Mouse (Mus musculus): ENCODE data around the gene Atxn3. TPM values are rescaled to one million over a fixed set of nuclear protein-coding genes. Genes with fewer than 3 reads are reported as not detected.
"Not testable (repeated sequence)": the region's sequence is repeated elsewhere in the genome, so short reads cannot be mapped to it uniquely, and the experiment has no call there.

The Atxn3 gene
- total RNA-seq (2021), result 10 to 100 TPM; 16.4 to 17.2 TPM
- long read RNA-seq, experiment 1, full-length matches to known transcripts, result 10 of 15 reads
- long read RNA-seq, experiment 1, partial matches to known transcripts, result 0 of 15 reads
- long read RNA-seq, experiment 1, other reads (novel, unspliced or antisense), result 5 of 15 reads
- long read RNA-seq, experiment 2, full-length matches to known transcripts, result 3 of 6 reads
- long read RNA-seq, experiment 2, partial matches to known transcripts, result 1 of 6 reads
- long read RNA-seq, experiment 2, other reads (novel, unspliced or antisense), result 2 of 6 reads

DNA sequence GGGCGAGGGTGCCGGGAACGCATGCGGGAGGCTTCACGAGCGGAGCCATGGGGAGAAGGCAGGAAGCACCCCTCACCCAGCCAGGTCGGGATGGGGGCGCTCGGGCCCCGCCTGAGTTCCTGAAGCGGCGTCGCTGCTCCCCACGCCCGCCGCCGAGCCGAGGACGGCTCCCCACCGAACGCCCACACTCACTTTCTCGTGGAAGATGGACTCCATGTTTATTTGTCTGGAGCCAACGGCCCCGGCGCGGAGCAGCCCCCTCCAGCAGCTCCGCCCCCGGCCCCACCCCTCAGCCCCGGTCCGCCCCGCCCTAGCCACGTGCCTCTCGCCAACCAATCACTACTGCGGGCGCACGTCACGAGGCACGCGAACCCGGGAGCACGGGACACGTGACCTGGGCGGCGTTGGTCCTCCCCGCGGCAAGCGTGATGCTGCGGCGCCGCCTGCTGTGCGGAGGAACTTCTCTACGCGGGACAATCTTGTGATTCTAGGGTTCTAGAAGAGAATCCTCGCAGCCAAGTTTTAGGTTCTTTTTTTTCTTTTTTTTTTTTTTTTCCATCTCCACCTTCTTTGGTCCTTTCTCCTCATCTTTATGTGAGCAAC lies at the start of gene Atxn3:
Gene Atxn3, minus strand, starts transcription at position 305 of the 603 bp plus-strand sequence.
- peak; percentile 99 for DNase-seq

DNA sequence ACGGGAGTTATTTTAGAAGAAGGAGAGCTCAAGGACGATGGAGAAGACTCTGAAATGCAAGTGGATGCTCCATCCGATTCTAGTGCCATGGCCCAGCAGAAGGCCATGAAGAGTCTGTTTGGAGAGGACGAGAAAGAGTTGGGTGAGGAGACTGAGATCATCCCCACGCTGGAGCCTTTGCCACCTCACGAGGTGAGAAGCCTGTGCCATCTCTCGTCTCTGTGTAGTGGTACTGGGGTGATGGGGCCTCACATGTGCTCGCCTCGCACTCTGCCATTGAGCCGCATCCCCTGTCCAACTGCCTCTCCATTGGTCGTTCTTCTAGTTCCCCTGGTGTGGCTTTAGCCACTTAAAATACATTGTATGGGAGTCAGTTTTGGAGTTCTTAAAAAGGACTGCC lies 42.7 kb upstream of the Atxn3 start:
- no peak for DNase-seq

DNA sequence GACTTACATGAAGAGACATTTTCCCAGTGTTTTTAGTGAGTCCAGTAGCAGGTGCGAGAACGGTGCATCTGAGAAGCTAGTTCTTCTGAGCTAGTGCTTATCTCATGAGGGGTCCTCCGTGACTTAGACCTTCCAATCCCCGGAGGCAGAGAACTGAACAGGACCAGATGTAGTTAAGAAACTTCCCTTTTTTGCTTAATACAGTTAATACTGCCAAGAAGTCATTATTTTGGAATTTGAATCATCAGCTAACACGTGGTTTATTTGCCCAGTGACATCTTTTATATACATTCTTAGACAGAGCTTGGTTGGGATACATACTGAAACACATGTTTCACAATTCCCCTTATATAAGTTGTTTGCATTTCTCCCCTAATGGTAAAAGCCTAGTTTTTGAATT lies 40.9 kb upstream of the Atxn3 start:
- no peak for DNase-seq

DNA sequence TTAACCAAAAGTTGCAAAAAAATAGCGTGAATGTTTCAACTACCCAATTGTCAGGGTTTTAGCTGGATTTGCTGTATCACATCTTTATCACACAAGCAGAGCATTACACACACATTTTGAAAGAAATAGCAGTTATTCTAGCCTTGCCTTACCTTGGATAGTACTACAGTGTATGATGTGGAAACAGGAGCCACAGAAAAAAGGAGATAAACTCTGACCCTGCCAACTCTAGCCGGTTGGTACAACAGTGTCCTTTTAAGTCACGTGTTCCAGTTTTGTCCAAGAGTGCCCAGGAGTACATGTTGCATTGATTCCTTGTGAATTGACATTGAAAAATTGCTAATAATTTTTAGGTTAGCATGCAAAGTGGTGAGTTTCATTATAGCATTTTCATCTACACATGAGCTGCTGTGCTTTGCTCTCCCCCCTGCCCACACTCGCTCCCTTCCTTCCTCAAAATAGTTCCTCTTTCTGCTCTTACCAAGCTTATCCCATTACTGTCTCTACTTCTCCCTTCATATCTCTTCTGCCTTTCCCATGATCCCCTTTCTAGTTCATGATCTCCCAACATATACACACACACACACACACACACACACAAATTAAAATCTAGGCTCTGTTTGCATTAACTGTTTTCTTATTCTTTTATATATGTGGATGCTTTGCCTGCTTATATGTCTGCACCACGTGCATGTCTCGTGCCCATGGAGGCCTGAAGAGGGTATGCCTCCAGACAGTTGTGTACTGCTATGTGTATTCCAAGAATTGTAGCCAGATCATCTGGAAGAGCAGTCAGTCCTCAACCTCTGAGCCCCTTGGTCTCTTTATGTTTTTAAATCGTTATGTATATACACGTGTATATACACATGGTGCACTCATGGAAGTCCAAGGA lies 36.8 kb upstream of the Atxn3 start:
- no peak for DNase-seq

DNA sequence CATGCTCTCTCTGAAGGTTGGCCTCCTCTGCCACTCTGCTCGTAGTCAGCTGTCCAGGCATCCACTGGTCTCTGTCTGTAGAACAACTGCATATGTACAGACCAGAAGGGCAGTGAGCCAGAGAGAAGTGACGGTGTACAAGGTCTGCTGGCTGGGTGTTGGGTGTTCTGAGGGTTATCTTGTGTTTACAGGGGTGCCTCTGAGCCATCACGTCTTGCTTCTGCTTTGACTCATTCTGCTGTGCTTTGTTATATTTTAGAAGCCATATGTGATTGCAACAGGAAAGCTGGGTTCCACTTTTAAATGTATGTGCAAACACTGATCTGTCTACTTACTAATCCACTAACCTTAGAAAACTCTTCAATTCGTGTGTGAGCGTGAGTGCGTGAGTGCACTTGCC lies 29.6 kb upstream of the Atxn3 start:
- no peak for DNase-seq

DNA sequence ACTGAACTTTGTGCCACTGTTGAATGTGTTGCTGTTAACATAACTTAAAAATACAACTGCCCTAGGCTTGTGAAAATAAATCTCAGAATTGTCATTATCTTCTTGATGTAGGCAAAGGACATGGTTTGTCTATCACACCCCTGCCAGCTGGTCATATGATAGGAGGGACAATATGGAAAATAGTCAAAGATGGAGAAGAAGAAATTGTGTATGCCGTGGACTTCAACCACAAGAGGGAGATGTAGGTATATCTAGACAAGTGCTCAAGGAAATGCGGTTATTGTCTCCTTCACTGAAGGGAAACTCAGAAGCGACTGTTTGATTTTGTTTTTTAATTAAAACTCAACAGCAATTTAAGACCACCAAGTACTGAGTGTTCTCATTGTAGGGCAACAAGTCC lies 27.1 kb upstream of the Atxn3 start:
- DNase-seq, result no peak

DNA sequence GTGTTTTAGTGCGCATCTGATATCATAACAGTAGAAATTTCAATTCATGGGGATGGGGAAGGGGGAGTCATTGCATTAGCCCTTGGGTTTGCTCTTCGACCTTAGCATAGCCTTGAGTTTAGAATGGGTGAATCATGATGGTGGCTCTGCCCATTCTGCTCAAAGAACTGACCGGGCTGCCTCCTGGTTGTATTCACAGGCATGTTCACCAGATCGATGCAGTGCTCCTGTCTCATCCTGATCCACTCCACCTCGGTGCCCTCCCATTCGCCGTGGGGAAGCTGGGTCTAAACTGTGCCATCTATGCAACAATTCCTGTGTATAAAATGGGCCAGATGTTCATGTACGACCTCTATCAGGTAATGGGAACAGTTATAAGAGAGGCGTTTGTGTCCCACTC lies 24.9 kb upstream of the Atxn3 start:
- peak; percentile 23 for DNase-seq

DNA sequence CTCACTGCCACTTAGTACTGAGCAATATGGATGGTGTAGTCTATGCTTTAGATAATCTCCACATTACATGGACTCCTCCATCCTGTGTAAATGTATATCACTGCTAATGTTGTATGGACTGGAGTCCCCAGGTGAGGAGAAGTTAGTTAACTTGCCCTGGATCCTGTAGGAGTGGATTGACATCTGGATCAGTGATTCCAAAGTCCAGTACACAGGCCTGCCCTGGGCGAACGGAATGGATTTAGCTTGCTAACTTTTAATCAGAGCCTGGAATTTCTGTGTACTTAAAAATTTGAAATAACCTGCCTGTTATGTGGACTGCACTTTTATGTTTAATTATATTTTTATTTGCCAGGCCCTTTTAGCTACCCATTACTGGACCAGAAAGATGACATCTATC lies 23.5 kb upstream of the Atxn3 start:
- DNase-seq, result no peak

DNA sequence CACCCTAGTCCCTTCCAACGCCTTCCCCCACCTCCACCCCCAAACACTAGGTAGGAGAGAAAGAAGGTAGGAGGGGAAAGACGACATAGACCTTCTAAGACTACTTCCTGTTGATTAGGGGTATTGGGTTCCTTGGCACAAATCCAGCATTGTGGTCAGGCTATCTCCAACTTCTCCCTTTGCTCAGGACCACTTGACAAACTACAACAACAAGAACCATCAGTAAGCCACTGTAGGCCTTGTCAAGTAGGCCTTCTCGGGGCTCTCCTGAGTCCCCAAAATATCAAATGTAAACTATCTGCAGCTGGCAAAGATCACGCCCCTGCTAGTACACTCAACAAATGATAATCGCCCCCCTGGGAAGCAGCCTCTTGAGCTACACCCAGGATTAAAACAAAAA lies 22.2 kb upstream of the Atxn3 start:
- DNase-seq, result no peak

DNA sequence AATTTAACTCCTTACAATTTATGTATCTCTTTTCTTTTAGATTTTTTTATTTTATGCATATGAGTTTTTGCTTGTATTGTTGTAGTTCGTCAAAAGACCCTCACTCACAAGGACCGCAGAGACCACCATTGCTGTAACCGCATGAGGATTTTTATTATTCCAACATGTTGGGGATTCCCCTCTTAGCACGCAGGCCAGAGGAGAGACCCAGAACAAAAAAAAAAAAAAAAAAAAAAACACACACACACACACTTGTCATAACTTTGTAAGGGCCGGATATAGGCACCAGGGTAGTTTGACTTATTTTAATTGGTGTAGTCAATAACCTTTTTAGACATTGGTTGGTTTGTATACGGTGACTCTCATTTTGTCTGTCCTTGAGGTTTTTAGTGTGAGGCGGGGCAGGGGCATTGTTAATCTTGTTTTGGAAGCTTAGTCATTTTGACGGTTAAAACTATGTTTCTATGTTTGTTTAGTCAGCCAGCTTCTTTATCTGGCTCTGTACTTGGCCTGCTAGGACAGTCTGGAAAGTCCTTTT lies 21.2 kb upstream of the Atxn3 start:
- peak; percentile 29 for DNase-seq

DNA sequence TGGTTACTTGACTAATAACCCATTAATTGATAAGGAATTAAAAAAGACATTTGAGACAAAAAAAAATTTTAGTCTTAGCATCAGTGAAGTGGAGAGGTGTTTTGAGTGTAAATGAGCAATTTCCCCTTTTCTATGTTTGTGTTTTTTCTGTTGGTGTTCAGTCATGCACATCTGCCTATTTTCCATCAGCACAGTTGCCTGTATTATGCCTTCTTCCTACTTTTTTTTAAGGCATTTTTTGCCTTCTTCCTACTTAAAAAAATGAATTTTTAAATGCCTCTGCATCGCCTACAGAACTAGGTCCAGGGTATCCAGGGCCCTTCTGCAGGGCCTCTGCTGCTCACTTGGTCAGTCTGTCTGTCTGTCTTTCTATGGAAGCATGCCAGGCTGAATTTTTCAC lies 20.5 kb upstream of the Atxn3 start:
- no peak for DNase-seq

DNA sequence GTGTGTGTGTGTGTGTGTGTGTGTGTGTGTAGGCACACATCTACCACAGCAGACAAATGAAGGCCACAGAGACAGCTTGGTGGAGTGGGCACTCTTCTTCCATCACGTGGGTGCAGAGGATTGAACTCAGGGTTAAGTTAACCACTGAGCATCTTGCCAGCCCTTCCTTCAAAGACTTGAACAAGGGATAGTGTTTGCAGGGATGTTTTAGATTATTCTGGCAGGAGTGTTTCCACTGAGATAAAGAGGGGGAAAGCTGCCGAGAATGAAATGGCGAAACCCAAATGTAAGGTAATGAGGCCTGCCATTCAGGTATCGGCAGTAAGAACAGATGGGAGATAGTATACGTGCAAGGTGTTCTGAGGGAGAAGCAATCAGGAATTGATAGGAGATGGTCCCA lies 20.1 kb upstream of the Atxn3 start:
- DNase-seq, result no peak

DNA sequence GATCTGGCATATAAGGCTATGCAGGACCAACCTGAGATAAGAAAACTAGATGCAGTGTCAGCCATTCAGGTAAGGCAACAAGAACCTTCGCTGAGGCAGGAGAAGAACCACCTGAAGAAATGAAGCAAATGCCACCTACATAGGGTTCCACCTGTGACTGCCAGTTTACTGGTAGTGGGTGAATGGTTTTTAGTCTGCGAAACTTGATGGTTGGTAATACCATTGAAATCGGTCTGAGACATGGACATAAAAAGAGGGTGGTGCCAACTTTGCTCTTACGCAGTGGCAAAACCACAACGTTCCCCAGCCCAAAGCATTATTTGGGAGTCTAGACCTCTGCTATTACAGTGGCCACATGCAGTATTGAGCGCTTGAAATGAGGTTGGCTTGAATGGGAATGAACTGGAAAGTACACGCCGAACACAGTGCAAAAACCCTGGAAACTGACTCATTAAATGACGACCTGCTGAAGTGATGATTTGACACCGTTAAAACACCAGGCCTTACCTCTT lies 19.4 kb upstream of the Atxn3 start:
- DNase-seq, result no peak

DNA sequence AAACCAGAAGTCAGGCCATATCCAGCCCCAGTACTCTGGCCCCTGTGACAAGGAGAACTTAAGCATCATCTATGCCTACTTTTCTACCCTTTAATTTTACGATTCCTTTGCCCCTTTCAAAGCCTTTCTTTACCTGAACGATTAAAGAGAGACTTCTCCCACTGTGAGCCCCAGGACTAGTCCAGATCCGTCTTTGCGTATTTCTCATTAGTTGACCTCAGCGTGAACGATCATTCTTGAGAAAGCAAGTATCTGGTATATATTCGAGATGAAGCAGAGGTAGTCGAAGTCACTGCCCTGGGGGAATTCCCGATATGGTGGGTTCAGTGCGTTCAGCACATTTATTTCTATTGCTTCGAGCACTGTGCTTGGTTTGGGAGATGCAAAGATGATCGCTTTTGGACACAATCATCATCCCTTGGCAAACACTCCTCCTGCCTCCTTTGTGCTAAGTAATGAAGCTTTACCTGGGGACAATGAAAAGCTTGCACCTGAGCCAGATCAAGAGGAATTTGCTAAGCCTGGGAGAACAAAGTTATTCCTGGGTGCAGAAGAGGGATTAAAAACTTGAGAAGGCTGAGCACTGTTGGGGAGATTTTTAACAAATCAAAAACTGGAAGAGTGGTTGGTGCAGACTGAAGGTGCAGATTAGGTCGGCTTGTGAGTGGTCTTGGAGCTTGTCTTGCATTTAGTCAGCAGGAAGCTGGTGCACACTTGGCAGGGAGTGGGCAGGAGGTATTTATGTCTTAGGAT lies 18.8 kb upstream of the Atxn3 start:
- no peak for DNase-seq

DNA sequence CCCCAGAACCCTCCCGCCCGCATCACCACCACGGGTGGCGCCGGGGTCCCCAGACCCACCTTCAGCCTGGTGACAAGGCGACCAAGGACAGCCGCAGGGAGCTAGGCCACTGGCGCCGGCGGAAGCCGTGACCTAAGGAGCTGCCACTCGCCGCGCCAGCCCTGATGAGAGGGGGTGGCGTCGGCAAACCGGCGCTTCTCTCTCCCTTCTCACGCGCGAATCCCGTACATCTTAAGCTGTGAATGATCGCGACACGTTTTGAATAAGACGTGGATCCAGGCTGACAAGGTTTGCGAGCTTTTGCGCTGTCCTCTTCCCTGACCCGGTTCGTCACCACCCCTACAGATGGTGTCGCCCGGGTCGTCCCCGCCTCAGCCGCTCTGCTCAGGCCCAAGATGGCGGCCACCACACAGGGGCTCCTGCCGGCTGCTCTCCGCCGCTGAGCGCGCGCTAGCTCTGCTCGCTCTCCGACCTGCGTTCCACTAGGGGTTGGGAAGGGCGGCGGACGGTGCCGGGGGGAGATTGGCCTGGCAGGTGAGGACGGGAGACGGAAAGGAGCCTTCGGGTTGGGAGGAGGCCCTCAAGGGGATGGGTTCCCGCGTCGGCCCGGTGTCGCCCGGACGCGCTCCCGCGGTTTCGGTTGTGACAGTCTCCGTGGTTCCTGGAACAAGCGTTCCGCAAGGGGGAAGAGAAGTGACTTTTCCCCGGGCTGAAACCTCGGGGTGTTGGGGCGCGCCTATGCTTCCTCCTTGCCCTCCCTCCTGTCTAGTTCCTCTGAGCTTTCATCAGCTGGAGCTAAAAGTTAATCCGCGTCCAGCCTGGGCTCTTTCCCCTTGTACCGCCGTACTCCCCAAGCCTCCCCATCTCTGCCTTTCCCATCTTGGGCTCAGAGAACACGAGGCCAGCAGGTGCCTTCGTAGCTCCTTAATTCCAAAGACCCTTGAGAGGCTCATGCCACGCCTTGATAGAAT lies 17.8 kb upstream of the Atxn3 start, which contains the start of gene Cpsf2:
Gene Cpsf2, plus strand, starts transcription at position 388 of the 971 bp plus-strand sequence.
- DNase-seq, result peak; percentile 87

DNA sequence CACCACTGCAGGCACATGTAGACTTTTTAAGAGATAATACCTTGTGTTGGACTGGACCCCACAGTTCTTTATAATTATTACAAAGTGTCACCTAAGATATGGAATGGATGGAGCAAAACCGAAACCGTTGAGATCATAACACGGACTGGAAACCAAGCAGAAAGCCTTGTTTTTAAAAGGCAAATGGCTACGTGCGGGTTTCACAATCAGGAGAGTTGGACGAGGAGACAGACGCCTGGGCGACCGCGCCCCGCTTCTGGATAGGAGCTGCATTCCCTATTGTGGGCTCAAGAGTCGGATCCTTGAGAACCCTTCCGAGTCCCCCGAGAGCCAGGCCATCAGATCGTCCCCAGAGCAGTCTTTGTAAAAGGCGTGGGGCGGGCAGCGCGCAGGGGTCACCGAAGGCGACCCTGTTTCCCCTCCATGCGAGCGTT lies 17.1 kb upstream of the Atxn3 start:
- no peak for DNase-seq

DNA sequence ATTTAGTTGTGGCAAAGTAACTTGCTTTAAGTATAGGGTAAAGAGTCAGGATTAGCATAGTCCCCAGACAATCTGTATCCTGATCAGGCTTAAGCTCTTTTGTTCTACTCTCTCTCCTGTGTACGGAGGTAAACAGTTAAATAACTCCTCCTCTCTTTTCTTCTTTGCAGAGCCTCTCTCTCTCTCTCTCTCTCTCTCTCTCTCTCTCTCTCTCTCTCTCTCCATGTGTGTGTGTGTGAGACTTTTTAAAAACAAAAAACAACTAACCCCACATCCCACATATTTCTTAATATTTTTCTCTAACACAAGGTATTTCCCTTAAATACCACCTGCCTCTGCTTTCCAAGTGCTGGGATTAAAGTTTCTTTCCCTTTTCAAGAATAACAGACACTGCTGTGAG lies 16.5 kb upstream of the Atxn3 start:
- no peak for DNase-seq

DNA sequence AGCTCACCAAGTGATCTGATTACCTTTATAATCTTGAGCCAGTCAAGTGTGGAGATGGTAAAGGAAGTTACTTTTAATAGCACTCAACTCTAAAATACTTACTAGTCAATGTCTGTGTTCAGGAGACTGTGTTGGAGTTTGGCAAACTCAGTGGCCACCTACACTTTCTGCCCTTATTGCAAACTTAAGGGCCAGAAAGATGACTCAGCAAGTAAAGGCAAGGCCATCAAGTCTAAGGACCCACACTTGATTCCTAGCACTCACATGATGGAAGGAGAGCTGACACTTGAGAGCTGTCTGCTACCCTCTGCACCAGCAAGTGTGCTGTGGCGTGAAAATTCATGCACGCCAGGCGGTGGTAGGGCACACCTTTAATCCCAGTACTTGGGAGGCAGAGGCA lies 14.2 kb upstream of the Atxn3 start:
- DNase-seq, result no peak

DNA sequence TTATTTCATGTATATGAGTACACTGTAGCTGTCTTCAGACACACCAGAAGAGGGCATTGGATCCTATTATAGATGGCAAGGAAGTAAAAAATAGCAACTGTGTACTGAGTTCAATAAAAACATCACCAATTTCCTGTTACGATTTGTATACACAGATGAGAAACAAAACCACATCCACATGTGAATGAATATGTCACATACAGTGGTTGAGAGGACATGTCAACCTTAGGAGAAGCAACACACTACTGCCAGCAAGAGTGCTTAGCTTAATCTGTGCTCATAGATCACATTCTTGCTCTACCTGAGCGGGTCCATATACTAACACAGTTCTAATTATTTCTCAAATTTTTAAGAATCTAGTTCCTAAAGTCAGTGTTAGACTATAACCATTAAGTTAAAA lies 13.3 kb upstream of the Atxn3 start:
- no peak for DNase-seq

DNA sequence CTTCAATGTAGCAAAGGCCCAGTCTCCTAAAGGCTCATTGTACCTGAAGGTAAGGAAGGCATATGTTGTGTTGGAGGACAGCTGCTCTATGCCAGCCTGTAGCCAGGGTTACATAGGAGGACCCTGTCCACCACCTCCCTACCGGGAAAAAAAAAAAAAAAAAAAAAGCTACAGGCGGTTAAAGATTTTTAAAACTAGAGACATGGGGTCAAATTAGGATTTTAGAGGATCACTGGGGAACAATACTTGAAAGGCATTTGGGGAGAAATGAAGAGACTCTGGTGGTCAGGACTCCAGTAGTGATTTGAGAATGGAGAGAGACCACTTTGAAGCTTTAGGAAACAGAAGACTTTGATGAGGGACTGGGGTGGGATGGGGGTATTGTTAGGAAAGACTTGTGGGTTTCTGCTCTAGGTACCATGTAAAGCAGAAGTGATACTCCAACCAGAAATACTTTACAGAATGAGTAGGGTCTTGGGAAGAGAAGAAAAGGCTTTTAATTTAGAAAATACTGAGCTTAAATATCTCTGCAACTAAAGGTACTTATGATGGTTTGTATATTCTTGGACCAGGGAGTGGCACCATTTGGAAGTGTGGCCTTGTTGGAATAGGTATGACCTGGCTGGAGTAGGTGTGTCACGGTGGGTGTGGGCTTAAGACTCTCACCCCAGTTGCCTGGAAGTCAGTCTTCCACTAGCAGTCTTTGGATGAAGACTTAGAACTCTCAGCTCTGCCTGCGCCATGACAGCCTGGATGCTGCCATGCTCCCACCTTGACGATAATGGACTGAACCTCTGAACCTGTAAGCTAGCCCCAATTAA lies 1.1 kb upstream of the Atxn3 start:
- DNase-seq, result not testable (repeated sequence)

All from adrenal gland, postnatal 10 days (tissue).